Mouse (Mus musculus): ENCODE data around the gene Ahcy. TPM values are rescaled to one million over a fixed set of nuclear protein-coding genes. Genes with fewer than 3 reads are reported as not detected.
A peak's percentile ranks its signal among the peaks of the same experiment; 100 is the strongest.
"Not testable (repeated sequence)": the region's sequence is repeated elsewhere in the genome, so short reads cannot be mapped to it uniquely, and the experiment has no call there.

Ahcy gene
- polyA plus RNA-seq, 1 experiment from 2014 or later, result 91.8 TPM

GRCm38 (mm10) chr2:155057361-155057760, 16.9 kb downstream of the Ahcy start:
- no peak overlapping the region for H3K27ac ChIP-seq (ENCODE audit: low read depth, low read length)
- DNase-seq (ENCODE audit: low spot score), result no peak
- no peak overlapping the region for H3K4me3 ChIP-seq (ENCODE audit: low read depth, low read length)
- ATAC-seq (replicated peaks; ENCODE audit: low FRiP score), result no peak
- H3K9ac ChIP-seq (ENCODE audit: low read length), result no peak overlapping the region
- no peaks in the 10 kb centered on the region for H3K4me1 ChIP-seq (replicated peaks; ENCODE audit: control insufficient read depth, insufficient read depth, low read length)
- no peaks in the 10 kb centered on the region for H3K27me3 ChIP-seq (ENCODE audit: control insufficient read depth, insufficient read depth, low read length)
- no peak overlapping the region for H3K4me2 ChIP-seq (ENCODE audit: low read depth, low read length, severe bottlenecking)
- WGBS, result 73% methylated on average over 1 of the region's 1 CpGs
- H3K36me3 ChIP-seq (ENCODE audit: control insufficient read depth, insufficient read depth, low read length), result peaks cover 11% of the 10 kb centered on the region
- H3K9me3 ChIP-seq (ENCODE audit: control insufficient read depth, low read length), result no peaks in the 10 kb centered on the region

GRCm38 (mm10) chr2:155056076-155056578, 18.2 kb downstream of the Ahcy start:
- H3K4me3 ChIP-seq (ENCODE audit: low read depth, low read length), result no peak overlapping the region
- H3K4me1 ChIP-seq (replicated peaks; ENCODE audit: control insufficient read depth, insufficient read depth, low read length), result no peaks in the 10 kb centered on the region
- DNase-seq (ENCODE audit: low spot score), result no peak
- 86% methylated on average over 5 of the region's 5 CpGs for WGBS
- H3K36me3 ChIP-seq (ENCODE audit: control insufficient read depth, insufficient read depth, low read length), result peaks cover 4% of the 10 kb centered on the region; the same call in 1 of the 2 replicates
- ATAC-seq (replicated peaks; ENCODE audit: low FRiP score), result no peak
- no peak overlapping the region for H3K9ac ChIP-seq (ENCODE audit: low read length)
- no peak overlapping the region for H3K27ac ChIP-seq (ENCODE audit: low read depth, low read length)
- H3K9me3 ChIP-seq (ENCODE audit: control insufficient read depth, low read length), result no peaks in the 10 kb centered on the region
- H3K27me3 ChIP-seq (ENCODE audit: control insufficient read depth, insufficient read depth, low read length), result no peaks in the 10 kb centered on the region
- H3K4me2 ChIP-seq (ENCODE audit: low read depth, low read length, severe bottlenecking), result no peak overlapping the region

GRCm38 (mm10) chr2:155054672-155055071, 19.6 kb downstream of the Ahcy start:
- WGBS, result 80% methylated on average over 3 of the region's 3 CpGs
- H3K27me3 ChIP-seq (ENCODE audit: control insufficient read depth, insufficient read depth, low read length), result no peaks in the 10 kb centered on the region
- H3K4me3 ChIP-seq (ENCODE audit: low read depth, low read length), result no peak overlapping the region
- no peak overlapping the region for H3K27ac ChIP-seq (ENCODE audit: low read depth, low read length)
- 0 out of 2 replicates have a peak, but pooled peaks cover 3% of the 10 kb centered on the region for H3K4me1 ChIP-seq (replicated peaks; ENCODE audit: control insufficient read depth, insufficient read depth, low read length)
- H3K9me3 ChIP-seq (ENCODE audit: control insufficient read depth, low read length), result no peaks in the 10 kb centered on the region
- H3K4me2 ChIP-seq (ENCODE audit: low read depth, low read length, severe bottlenecking), result no peak overlapping the region
- ATAC-seq (replicated peaks; ENCODE audit: low FRiP score) (no peak), DNase-seq (ENCODE audit: low spot score) (no peak)
- no peak overlapping the region for H3K9ac ChIP-seq (ENCODE audit: low read length)
- H3K36me3 ChIP-seq (ENCODE audit: control insufficient read depth, insufficient read depth, low read length), result no peaks in the 10 kb centered on the region

GRCm38 (mm10) chr2:155053512-155053911, 20.8 kb downstream of the Ahcy start:
- H3K4me2 ChIP-seq (ENCODE audit: low read depth, low read length, severe bottlenecking); H3K27ac ChIP-seq (ENCODE audit: low read depth, low read length): not testable (repeated sequence)
- WGBS, result 87% methylated on average over 8 of the region's 8 CpGs

GRCm38 (mm10) chr2:155052681-155053080, 21.6 kb downstream of the Ahcy start:
- H3K27me3 ChIP-seq (ENCODE audit: control insufficient read depth, insufficient read depth, low read length), result no peaks in the 10 kb centered on the region
- ATAC-seq (replicated peaks; ENCODE audit: low FRiP score), result no peak
- no peak overlapping the region for H3K4me2 ChIP-seq (ENCODE audit: low read depth, low read length, severe bottlenecking)
- H3K36me3 ChIP-seq (ENCODE audit: control insufficient read depth, insufficient read depth, low read length), result no peaks in the 10 kb centered on the region
- H3K4me1 ChIP-seq (replicated peaks; ENCODE audit: control insufficient read depth, insufficient read depth, low read length), result 0 out of 2 replicates have a peak, but pooled peaks cover 3% of the 10 kb centered on the region
- no peak overlapping the region for H3K4me3 ChIP-seq (ENCODE audit: low read depth, low read length)
- DNase-seq (ENCODE audit: low spot score), result no peak
- H3K9ac ChIP-seq (ENCODE audit: low read length), result no peak overlapping the region
- H3K9me3 ChIP-seq (ENCODE audit: control insufficient read depth, low read length), result no peaks in the 10 kb centered on the region
- 87% methylated on average over 2 of the region's 2 CpGs for WGBS
- H3K27ac ChIP-seq (ENCODE audit: low read depth, low read length), result no peak overlapping the region

More at GRCm38 (mm10) chr2:155053512-155053911, 20.8 kb downstream of the Ahcy start:
- H3K36me3 ChIP-seq (ENCODE audit: control insufficient read depth, insufficient read depth, low read length); H3K4me3 ChIP-seq (ENCODE audit: low read depth, low read length); H3K27me3 ChIP-seq (ENCODE audit: control insufficient read depth, insufficient read depth, low read length); DNase-seq (ENCODE audit: low spot score); H3K9me3 ChIP-seq (ENCODE audit: control insufficient read depth, low read length); H3K4me1 ChIP-seq (replicated peaks; ENCODE audit: control insufficient read depth, insufficient read depth, low read length); ATAC-seq (replicated peaks; ENCODE audit: low FRiP score); H3K9ac ChIP-seq (ENCODE audit: low read length): not testable (repeated sequence)

- Histone ChIP-seq H3K27ac (ENCODE audit: low read depth, low read length) (no peak overlapping the region), H3K9me3 (ENCODE audit: control insufficient read depth, low read length) (no peaks in the 10 kb centered on the region), H3K4me3 (ENCODE audit: low read depth, low read length) (no peak overlapping the region), H3K4me2 (ENCODE audit: low read depth, low read length, severe bottlenecking) (peak overlapping the region; percentile 72; the same call in 1 of the 2 replicates), H3K27me3 (ENCODE audit: control insufficient read depth, insufficient read depth, low read length) (no peaks in the 10 kb centered on the region), H3K4me1 (replicated peaks; ENCODE audit: control insufficient read depth, insufficient read depth, low read length) (0 out of 2 replicates have a peak, but pooled peaks cover 3% of the 10 kb centered on the region), H3K36me3 (ENCODE audit: control insufficient read depth, insufficient read depth, low read length) (no peaks in the 10 kb centered on the region), H3K9ac (ENCODE audit: low read length) (peak overlapping the region; percentile 65; the same call in 1 of the 2 replicates)
- 24% methylated on average over 9 of the region's 9 CpGs for WGBS
- no peak for ATAC-seq (replicated peaks; ENCODE audit: low FRiP score)
- DNase-seq (ENCODE audit: low spot score), result no peak
These were observed 22.5 kb downstream of the Ahcy start for GRCm38 (mm10) chr2:155051622-155052351.

GRCm38 (mm10) chr2:155050504-155051236, 23.6 kb downstream of the Ahcy start:
- Histone ChIP-seq H3K9ac (ENCODE audit: low read length) (peak overlapping the region; percentile 73), H3K4me3 (ENCODE audit: low read depth, low read length) (peak overlapping the region; percentile 44), H3K9me3 (ENCODE audit: control insufficient read depth, low read length) (no peaks in the 10 kb centered on the region), H3K4me2 (ENCODE audit: low read depth, low read length, severe bottlenecking) (peak overlapping the region; percentile 72), H3K36me3 (ENCODE audit: control insufficient read depth, insufficient read depth, low read length) (no peaks in the 10 kb centered on the region), H3K27ac (ENCODE audit: low read depth, low read length) (peak overlapping the region; percentile 66), H3K27me3 (ENCODE audit: control insufficient read depth, insufficient read depth, low read length) (no peaks in the 10 kb centered on the region), H3K4me1 (replicated peaks; ENCODE audit: control insufficient read depth, insufficient read depth, low read length) (0 out of 2 replicates have a peak, but pooled peaks cover 3% of the 10 kb centered on the region)
- WGBS, result under 1% methylated on average over 44 of the region's 45 CpGs
- ATAC-seq (replicated peaks; ENCODE audit: low FRiP score), result peak; percentile 94
- DNase-seq (ENCODE audit: low spot score), result peak; percentile 97

- peak overlapping the region; percentile 44 for H3K4me3 ChIP-seq (ENCODE audit: low read depth, low read length)
- peak overlapping the region; percentile 72 for H3K4me2 ChIP-seq (ENCODE audit: low read depth, low read length, severe bottlenecking)
- H3K9ac ChIP-seq (ENCODE audit: low read length), result peak overlapping the region; percentile 73
- no peaks in the 10 kb centered on the region for H3K27me3 ChIP-seq (ENCODE audit: control insufficient read depth, insufficient read depth, low read length)
- H3K36me3 ChIP-seq (ENCODE audit: control insufficient read depth, insufficient read depth, low read length), result no peaks in the 10 kb centered on the region
- WGBS, result 22% methylated on average over 5 of the region's 5 CpGs
- no peak for ATAC-seq (replicated peaks; ENCODE audit: low FRiP score)
- no peaks in the 10 kb centered on the region for H3K9me3 ChIP-seq (ENCODE audit: control insufficient read depth, low read length)
- peak overlapping the region; percentile 65 for H3K27ac ChIP-seq (ENCODE audit: low read depth, low read length)
- H3K4me1 ChIP-seq (replicated peaks; ENCODE audit: control insufficient read depth, insufficient read depth, low read length), result 0 out of 2 replicates have a peak, but pooled peaks cover 3% of the 10 kb centered on the region
- no peak for DNase-seq (ENCODE audit: low spot score)
These were observed 24.2 kb downstream of the Ahcy start for GRCm38 (mm10) chr2:155050108-155050503.
